Mouse (Mus musculus) heart, embryonic 11.5 days (tissue): ENCODE data around the gene Krtap4-13. TPM values are rescaled to one million over a fixed set of nuclear protein-coding genes. Genes with fewer than 3 reads are reported as not detected.
"Not testable (repeated sequence)": the region's sequence is repeated elsewhere in the genome, so short reads cannot be mapped to it uniquely, and the experiment has no call there.

Source experiments
- ATAC-seq: fragments of 200-750 bp; cut with Nextera tagmentation; replicated peaks from 2 replicates; pipeline ENCODE4 v1.8.0; 2017; ENCODE audit warnings: moderate library complexity; ENCODE audit not compliant: insufficient number of reproducible peaks, low FRiP score, low TSS enrichment
- H3K27ac ChIP-seq: fragments of 300-500 bp; sonication (generic); 2 replicates; pipeline ENCODE4 v1.5.1; 2014; ENCODE audit warnings: mild to moderate bottlenecking, low read depth, low read length
- H3K27me3 ChIP-seq: fragments of 300-500 bp; sonication (generic); 2 replicates; pipeline ENCODE4 v1.6.1; 2014; ENCODE audit warnings: mild to moderate bottlenecking, low read length, mixed read lengths; ENCODE audit not compliant: control insufficient read depth, insufficient read depth
- H3K36me3 ChIP-seq: fragments of 300-500 bp; sonication (generic); 2 replicates; pipeline ENCODE4 v1.6.1; 2014; ENCODE audit warnings: mild to moderate bottlenecking, low read length, moderate library complexity, mixed read lengths; ENCODE audit not compliant: control insufficient read depth, insufficient read depth
- H3K4me1 ChIP-seq: fragments of 300-500 bp; sonication (generic); 2 replicates; pipeline ENCODE4 v1.6.1; 2014; ENCODE audit warnings: low read length; ENCODE audit not compliant: control insufficient read depth, insufficient read depth
- H3K4me2 ChIP-seq: fragments of 300-500 bp; sonication (generic); 2 replicates; pipeline ENCODE4 v1.6.1; 2014; ENCODE audit warnings: mild to moderate bottlenecking, moderate library complexity
- H3K4me3 ChIP-seq: fragments of 300-500 bp; sonication (generic); 2 replicates; pipeline ENCODE4 v1.5.1; 2014; ENCODE audit warnings: low read depth, low read length
- H3K9ac ChIP-seq: fragments of 300-500 bp; sonication (generic); 2 replicates; pipeline ENCODE4 v1.6.1; 2014; ENCODE audit warnings: mild to moderate bottlenecking, low read depth, low read length, moderate library complexity
- H3K9me3 ChIP-seq: fragments of 300-500 bp; sonication (generic); replicated peaks from 2 replicates; pipeline ENCODE4 v1.6.1; 2016; ENCODE audit warnings: low read length; ENCODE audit not compliant: control insufficient read depth
- WGBS: fragments of 180-500 bp; shearing (Covaris S2); extraction: QIAGEN DNeasy Blood & Tissue Kit; methylation state at CpG from one replicate; pipeline ENCODE4 v1.1.7; 2014; ENCODE audit not compliant: insufficient replicate concordance; 5-methylcytosine and 5-hydroxymethylcytosine counted together
- polyA plus RNA-seq: library from polyadenylated mRNA; unstranded; fragments of >200 nt; fragmentation: Nextera tagmentation; extraction: Ambion mirVana; gene quantifications from 2 replicates; pipeline ENCODE4 v1.2.1, GENCODE M21; 2014

Krtap4-13 gene
- polyA plus RNA-seq, 1 experiment from 2014 or later, result not detected

DNA sequence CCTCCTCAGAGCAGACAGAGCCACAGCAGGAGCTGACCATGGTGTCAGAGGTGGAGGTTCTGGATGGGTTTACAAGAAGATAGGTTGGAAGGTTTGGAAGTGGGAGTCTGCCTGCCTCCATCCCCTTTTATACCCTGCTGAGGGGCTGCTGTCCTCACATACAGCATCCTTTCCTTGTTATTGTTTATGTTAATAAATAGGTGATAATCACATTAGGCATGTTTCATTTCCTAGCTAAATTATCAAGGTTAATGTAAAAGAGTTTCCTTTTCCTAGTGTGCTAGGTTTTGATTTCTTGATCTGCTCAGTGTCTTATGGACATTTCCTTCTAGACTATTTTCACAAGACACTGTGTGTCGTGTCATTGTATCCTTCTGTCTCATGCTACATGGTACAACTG lies 5.3 kb downstream of the Krtap4-13 start, which contains the start of gene Gm11554:
Gene Gm11554 (minus strand): TSS at position 101 of the 400 bp plus-strand sequence.
- not testable (repeated sequence) for H3K27ac ChIP-seq, ATAC-seq, H3K9me3 ChIP-seq, H3K4me1 ChIP-seq, H3K4me2 ChIP-seq, H3K4me3 ChIP-seq, H3K27me3 ChIP-seq, H3K9ac ChIP-seq, H3K36me3 ChIP-seq
- WGBS, result no CpG with 5 or more reads among the region's 1 CpGs

DNA sequence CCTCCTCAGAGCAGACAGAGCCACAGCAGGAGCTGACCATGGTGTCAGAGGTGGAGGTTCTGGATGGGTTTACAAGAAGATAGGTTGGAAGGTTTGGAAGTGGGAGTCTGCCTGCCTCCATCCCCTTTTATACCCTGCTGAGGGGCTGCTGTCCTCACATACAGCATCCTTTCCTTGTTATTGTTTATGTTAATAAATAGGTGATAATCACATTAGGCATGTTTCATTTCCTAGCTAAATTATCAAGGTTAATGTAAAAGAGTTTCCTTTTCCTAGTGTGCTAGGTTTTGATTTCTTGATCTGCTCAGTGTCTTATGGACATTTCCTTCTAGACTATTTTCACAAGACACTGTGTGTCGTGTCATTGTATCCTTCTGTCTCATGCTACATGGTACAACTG lies 10.9 kb downstream of the Krtap4-13 start, which contains the start of gene Gm11569:
Gene Gm11569 (minus strand): TSS at position 101 of the 400 bp plus-strand sequence.
- not testable (repeated sequence) for H3K9ac ChIP-seq, H3K27ac ChIP-seq, ATAC-seq, H3K27me3 ChIP-seq, H3K4me2 ChIP-seq, H3K9me3 ChIP-seq, H3K4me3 ChIP-seq, H3K36me3 ChIP-seq, H3K4me1 ChIP-seq
- WGBS, result no CpG with 5 or more reads among the region's 1 CpGs

DNA sequence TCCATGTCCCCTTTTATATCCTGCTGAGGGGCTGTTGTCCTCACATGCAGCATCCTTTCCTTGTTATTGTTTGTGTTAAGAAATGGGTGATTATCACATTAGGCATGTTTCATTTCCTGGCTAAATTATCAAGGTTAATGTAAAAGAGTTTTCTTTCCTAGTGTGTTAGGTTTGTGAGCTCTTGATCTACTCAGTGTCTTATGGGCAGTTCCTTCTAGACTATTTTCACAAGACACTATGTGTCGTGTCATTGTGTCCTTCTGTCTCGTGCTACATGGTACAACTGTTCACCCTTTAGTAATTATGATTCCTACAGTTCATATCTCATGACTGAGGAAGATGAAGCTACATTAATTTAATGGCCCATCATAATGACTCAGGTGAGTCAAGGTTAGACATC lies 16.3 kb downstream of the Krtap4-13 start, which contains the start of gene Gm11596:
Gene Gm11596 (minus strand): TSS at position 101 of the 400 bp plus-strand sequence.
- Histone ChIP-seq H3K9me3 (no peaks in the 10 kb centered on the region), H3K4me2 (no peak within 1 kb of the TSS), H3K4me1 (no peaks in the 10 kb centered on the region), H3K27ac (no peak within 1 kb of the TSS), H3K36me3 (no peaks in the 10 kb centered on the region), H3K9ac (no peak within 1 kb of the TSS), H3K4me3 (no peak within 1 kb of the TSS), H3K27me3 (no peaks in the 10 kb centered on the region)
- 72% methylated on average over 2 of the region's 2 CpGs for WGBS
- ATAC-seq, result no peak

DNA sequence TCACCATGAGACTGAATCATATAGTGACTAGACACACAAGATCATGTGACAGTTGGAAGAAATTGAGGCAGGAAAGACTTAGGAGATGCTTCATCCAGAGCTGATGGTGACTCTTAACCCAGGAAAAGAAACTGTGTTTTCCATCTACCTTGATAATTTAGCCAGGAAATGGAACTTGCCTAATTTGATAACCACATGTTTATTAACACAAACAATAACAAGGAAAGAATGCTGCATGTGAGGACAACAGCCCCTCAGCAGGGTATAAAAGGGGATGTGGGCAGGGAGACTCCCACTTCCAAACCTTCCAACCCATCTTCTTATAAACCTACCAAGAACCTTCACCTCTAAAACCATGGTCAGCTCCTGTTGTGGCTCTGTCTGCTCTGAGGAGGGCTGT lies 24.8 kb downstream of the Krtap4-13 start, which contains the start of gene Krtap4-9:
Gene Krtap4-9 (plus strand): TSS at position 301 of the 400 bp plus-strand sequence.
- H3K9ac ChIP-seq, H3K4me1 ChIP-seq, H3K4me2 ChIP-seq, H3K36me3 ChIP-seq, H3K27ac ChIP-seq, H3K9me3 ChIP-seq, H3K27me3 ChIP-seq, ATAC-seq, H3K4me3 ChIP-seq: not testable (repeated sequence)

DNA sequence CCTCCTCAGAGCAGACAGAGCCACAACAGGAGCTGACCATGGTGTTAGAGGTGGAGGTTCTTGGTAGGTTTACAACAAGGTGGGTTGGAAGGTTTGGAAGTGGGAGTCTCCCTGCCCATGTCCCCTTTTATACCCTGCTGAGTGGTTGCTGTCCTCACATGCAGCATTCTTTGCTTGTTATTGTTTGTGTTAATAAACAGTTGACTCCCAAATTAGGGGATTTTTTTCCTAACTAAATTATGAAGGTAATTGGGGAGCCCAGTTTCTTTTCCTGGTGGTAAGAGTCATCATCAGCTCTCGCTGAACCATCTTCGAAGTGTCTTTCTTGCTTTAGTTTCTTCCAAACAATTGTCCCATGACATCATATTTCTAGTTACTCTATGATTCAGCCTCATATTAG lies 29.1 kb downstream of the Krtap4-13 start, which contains the start of gene Krtap4-8:
Gene Krtap4-8 (minus strand): TSS at position 101 of the 400 bp plus-strand sequence.
- H3K27me3 ChIP-seq, result no peaks in the 10 kb centered on the region
- no peaks in the 10 kb centered on the region for H3K9me3 ChIP-seq
- no peaks in the 10 kb centered on the region for H3K4me1 ChIP-seq
- no peak within 1 kb of the TSS for H3K4me3 ChIP-seq
- 93% methylated on average over 2 of the region's 2 CpGs for WGBS
- no peak within 1 kb of the TSS for H3K4me2 ChIP-seq
- no peak for ATAC-seq
- H3K27ac ChIP-seq, result no peak within 1 kb of the TSS
- H3K9ac ChIP-seq, result no peak within 1 kb of the TSS
- H3K36me3 ChIP-seq, result no peaks in the 10 kb centered on the region

DNA sequence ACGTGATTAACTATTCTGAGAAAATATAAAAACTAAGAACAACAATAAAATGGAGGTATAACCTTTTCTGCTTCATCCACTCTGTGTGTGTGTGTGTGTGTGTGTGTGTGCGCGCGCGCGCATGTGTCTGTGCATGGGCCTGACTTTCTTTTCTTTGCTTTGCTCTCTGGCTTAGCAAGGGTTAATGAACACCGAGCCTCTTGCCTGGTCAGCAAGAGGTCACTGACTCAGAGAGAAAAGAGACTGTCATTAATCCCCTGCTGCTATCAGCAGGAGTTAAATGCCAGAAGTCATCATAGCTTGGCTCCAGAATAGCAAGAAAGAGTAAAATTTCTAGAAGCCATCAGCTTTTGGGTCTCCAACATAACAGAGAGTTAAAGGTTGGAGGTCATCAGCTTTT lies 31.3 kb downstream of the Krtap4-13 start:
- H3K4me2 ChIP-seq, result no peak overlapping the region
- H3K27me3 ChIP-seq, result no peaks in the 10 kb centered on the region
- no peak overlapping the region for H3K27ac ChIP-seq
- H3K36me3 ChIP-seq, result no peaks in the 10 kb centered on the region
- no peaks in the 10 kb centered on the region for H3K4me1 ChIP-seq
- H3K4me3 ChIP-seq, result no peak overlapping the region
- H3K9me3 ChIP-seq, result no peaks in the 10 kb centered on the region
- whole genome bisulfite sequencing, result 74% methylated on average over 7 of the region's 7 CpGs
- ATAC-seq, result no peak
- H3K9ac ChIP-seq, result no peak overlapping the region

DNA sequence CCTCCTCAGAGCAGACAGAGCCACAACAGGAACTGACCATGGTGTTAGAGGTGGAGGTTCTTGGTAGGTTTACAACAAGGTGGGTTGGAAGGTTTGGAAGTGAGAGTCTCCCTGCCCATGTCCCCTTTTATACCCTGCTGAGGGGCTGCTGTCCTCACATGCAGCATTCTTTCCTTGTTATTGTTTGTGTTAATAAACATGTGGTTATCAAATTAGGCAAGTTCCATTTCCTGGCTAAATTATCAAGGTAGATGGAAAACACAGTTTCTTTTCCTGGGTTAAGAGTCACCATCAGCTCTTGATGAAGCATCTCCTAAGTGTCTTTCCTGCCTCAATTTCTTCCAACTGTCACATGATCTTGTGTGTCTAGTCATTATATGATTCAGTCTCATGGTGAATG lies 36.9 kb downstream of the Krtap4-13 start, which contains the start of gene Gm11595:
Gene Gm11595 (minus strand): TSS at position 101 of the 400 bp plus-strand sequence.
- not testable (repeated sequence) for H3K9me3 ChIP-seq, ATAC-seq, H3K36me3 ChIP-seq, H3K4me2 ChIP-seq, H3K4me1 ChIP-seq, H3K27ac ChIP-seq, H3K27me3 ChIP-seq, H3K9ac ChIP-seq, H3K4me3 ChIP-seq

DNA sequence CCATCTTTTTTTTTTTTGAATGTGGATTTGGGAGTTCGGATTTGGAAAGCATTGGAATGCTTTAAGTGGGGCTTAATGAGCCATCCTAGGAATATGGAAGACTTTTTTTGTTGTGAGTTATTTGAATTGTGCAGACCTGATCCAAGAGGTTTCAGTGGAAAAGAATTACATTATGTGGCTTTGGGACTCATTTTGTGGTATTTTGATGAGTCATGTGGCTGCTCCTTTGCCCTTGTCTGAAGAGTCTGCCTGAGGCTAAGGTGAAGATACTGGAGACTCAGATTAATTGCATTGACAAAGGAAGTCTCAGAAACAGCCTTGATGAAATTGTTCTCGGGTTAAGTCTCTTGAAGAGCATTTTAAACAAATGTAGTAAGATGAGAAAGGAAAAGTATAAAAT lies 41.3 kb downstream of the Krtap4-13 start:
- Histone ChIP-seq H3K4me3 (no peak overlapping the region), H3K9ac (no peak overlapping the region), H3K27me3 (no peaks in the 10 kb centered on the region), H3K36me3 (no peaks in the 10 kb centered on the region), H3K27ac (no peak overlapping the region), H3K9me3 (no peaks in the 10 kb centered on the region), H3K4me2 (no peak overlapping the region), H3K4me1 (no peaks in the 10 kb centered on the region)
- ATAC-seq, result no peak
- 65% methylated on average over 2 of the region's 2 CpGs for WGBS
